Mouse (Mus musculus): Measurements from ENCODE around the gene Tor4a. TPM values are rescaled to one million over a fixed set of nuclear protein-coding genes. Genes with fewer than 3 reads are reported as not detected.

The Tor4a gene
- total RNA-seq (2023) = 10 to 100 TPM; 35.7 to 39.1 TPM

DNA sequence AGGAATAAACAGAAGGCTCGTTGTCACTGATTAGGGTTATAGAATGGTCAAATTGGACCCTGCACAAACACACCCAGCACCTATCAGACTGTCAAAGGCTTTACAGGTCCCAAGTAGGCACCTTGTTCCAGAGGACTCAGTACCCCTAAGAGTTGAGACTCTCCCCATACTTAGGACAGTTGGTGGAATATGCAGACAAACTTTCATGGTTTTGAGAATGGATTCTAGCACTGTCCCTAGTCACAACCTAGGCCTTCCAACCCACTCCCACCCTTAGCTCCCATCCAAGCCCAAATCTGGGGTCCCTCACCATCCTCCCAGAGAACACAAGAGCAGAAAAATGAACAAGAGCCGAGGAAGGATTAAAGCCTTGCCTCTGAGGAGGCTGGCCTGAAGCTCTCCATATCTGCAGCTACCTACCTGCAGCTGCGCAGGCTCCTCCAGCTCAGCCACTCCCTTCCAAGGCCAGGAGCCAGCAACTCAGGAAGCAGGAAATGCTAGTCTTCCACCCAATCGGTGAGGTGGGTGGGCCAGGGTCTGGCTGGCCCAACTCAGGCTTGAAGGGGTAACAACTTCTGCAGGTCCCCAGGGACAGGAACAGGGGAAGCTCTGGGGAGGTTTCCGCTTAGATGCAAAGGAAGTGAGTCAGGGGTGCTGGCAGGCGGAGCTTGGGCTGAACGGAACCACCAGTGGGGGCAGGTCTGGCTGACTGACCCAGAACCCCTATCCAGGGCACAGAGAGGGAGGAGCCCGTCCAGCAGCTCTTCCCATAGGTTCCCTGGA lies at the start of gene Tor4a:
Gene Tor4a (minus strand): TSS at position 715 of the 783 bp plus-strand sequence.

DNA sequence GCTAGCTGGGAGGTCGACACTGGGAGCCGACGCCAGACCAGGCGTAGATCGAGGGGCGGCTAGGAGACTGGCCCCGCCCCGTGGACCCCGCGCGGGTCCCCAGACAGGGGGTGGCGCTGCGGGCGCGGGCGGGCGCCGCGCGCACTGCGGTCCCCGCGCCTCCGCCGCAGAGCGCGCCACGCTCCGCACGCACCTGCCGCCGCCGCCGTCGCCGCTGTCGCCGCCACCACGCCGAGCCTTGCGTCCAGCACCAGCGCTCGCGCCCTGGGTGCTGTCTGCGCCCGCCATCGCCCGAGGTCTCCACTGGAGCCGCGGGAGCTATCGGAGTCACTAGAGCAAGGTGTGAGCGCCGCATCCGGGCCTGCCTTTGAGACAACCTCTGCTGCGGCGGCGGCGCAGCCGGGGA lies 45.4 kb upstream of the Tor4a start, which contains the start of the genes Rnf208 and Cysrt1:
Gene Rnf208 (plus strand): TSS at position 155 of the 406 bp plus-strand sequence.
Gene Cysrt1 (minus strand): TSS at position 352 of the 406 bp plus-strand sequence.

DNA sequence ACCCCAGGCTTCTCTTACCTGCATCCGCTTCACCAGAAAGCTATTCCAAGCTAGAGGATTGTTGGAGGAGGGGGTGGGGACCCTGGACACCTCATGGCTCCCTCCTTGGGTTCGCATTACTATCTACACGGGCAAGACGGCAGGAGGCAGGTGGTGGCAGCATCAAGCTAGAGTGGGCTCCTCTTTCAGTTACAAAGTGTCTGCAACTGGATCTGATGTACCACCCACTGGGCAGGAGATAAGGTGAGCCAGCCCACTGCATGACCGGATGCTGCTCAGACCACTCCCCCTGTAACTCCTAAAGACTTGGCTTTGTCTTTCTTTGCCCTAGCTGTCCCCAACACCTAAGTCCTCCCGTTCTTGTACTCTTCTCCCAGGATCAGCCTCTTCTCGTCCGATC lies 39.9 kb upstream of the Tor4a start, which contains the start of gene Rnf224:
Gene Rnf224 (minus strand): TSS at position 174 of the 400 bp plus-strand sequence.

DNA sequence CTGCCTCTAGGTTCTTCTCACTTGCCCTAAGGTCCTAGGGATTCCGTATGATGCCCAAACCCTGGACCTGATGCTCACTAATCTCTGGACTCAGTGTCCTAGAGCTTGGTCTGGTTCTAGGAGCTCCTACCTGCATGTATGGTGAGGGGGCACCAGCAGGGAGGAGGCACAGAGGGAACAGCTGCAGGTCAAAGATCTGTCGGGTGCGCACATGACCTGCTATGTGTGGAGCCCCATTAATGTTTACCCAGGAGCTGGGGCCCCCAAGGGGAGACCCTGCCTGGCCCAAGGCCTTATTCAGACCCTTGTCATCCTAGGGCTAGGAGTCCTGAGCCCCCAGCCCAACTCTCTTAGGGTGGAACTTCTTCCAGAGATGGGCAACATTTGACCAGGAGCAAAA lies 37.4 kb upstream of the Tor4a start, which contains the start of gene Slc34a3:
Gene Slc34a3 (minus strand): TSS at position 315 of the 400 bp plus-strand sequence.

DNA sequence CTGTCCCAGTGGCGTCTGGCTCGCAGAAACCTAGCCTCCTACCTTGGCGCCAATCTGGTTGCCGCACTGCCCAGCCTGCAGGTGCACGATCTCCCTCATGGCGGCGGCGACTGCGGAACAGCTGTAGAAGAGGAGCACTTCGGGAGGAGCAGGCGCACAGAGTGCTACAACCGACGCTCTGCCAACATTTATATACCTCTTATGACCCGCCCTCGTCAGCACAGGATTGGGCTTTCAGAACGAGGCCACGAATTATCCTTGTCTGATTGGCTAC lies 27.7 kb upstream of the Tor4a start, which contains the start of gene Tubb4b:
Gene Tubb4b (minus strand): TSS at position 211 of the 274 bp plus-strand sequence.

DNA sequence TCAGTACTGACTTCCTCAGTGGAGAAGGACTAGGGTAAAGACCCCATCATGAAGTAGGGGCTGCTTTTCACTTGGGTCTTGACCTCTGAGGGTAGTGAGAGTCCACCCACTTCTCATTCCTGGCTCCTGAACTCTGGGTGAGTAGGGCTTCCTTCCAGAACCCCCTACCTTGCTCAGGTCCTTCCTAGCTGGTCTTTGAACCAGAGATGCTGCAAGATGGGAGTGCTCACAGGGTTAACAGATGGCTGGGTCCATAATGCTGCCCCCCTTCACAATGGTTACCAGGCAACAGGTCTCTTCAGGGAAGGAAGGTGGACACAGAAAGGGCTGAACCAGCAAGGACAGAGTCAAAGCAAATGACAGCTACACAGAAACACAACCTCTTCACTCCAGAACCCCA lies 21.8 kb upstream of the Tor4a start, which contains the start of gene Fam166a:
Gene Fam166a (plus strand): TSS at position 301 of the 400 bp plus-strand sequence.

DNA sequence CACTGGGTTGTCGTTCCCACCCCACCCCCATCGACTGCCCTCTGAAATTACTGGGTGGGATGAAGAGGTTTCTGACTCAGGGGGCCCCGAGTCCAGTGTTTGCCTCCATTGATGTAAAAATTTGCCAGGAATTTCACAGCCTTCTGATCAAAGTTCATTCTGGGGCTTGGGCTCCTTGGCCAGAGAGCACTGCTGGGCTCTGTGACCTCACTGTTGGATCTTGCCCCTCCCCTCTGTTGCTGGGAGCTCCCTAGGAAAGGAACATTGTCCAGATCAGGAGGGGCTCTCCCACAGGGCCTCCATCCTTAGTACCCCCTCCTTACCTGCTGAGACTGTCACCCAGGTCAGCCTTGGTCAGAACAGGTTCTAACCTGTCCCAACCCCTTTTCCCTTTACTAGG lies 17.8 kb upstream of the Tor4a start, which contains the start of gene Stpg3:
Gene Stpg3 (minus strand): TSS at position 194 of the 400 bp plus-strand sequence.

DNA sequence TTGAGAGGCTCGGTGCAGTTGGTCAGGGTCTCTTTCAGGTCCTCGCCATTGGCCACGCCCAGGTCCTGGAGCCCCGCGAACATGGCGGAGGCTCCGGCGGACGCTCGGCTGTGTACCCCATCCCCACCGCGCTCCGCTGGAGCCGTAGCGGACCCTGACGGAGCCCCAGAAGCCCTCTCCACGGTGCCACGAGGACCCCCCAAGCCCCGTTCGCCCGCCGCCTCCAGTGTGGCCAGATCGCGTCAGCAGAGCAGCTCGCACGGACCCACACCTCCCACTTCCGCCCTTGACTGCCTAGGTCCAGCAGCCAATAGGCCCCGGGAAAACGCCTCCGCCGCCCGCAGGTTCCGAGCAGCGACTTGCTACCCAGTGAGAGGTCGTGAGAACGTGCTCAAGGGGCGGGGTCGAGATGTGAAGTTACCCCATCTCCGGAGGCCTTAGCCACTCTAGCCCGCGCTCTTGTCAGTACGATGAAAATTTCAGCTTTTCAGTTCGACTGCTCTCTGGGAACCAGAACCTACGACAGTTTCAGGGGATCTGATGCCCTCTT lies 14.5 kb upstream of the Tor4a start, which contains the start of gene Nelfb:
Gene Nelfb (minus strand): TSS at position 369 of the 550 bp plus-strand sequence.

DNA sequence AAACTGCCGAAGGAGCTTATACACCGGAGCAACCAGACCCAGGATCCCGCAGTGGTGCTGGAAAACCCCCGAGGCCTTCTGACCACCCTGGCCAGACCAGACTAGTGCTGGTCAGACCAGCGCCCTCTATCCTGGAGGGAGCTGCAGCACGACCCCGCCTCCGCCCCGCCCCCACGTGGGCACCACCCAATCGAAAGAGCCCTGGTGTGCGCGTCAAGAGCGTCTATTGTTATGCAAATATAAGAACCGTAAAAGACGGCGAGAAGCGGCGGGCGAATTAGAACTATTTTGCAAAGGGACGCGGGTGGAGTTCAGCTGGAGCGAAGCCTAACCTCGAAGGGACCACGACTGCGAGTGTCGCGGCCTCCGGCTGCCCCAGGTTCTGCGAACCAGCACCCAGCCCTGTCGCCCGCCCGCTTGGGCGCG lies 16.2 kb downstream of the Tor4a start, which contains the start of gene Nrarp:
Gene Nrarp (plus strand): TSS at position 281 of the 426 bp plus-strand sequence.

Other genes with a start within 250 kb of the Tor4a start
- gene Zmynd19, start 247.1 kb downstream of the Tor4a start, total RNA-seq (2023) = 10 to 100 TPM; 20.5 to 26.3 TPM
- 10 to 100 TPM; 17.4 to 20.0 TPM for gene Dph7, start 234.5 kb downstream of the Tor4a start, total RNA-seq (2023)
- 10 to 100 TPM; 25.7 to 26.7 TPM for gene Mrpl41, start 221.8 kb downstream of the Tor4a start, total RNA-seq (2023)
- 100 to 1,000 TPM; 165 to 168 TPM for gene Pnpla7, start 220.9 kb downstream of the Tor4a start, total RNA-seq (2023)
- gene Nsmf, start 142.5 kb downstream of the Tor4a start, total RNA-seq (2023) = 10 to 100 TPM; 26.3 to 27.9 TPM
- not detected for gene Entpd8, start 116.6 kb downstream of the Tor4a start, total RNA-seq (2023)
- under 1 TPM; 0.35 to 0.71 TPM for gene Noxa1, start 101.7 kb downstream of the Tor4a start, total RNA-seq (2023)
- 1 to 10 TPM; 2.8 to 5.0 TPM for gene Nrarp, start 16.1 kb downstream of the Tor4a start, total RNA-seq (2023)
- 10 to 100 TPM; 74.8 to 89.9 TPM for gene Nelfb, start 14.6 kb upstream of the Tor4a start, total RNA-seq (2023)
- under 1 TPM in 1 of 2 experiments, not detected in 1; 0.50 TPM for gene Stpg3, start 17.8 kb upstream of the Tor4a start, total RNA-seq (2023)
- not detected for gene Fam166a, start 21.9 kb upstream of the Tor4a start, total RNA-seq (2023)
- 100 to 1,000 TPM; 122 to 138 TPM for gene Tubb4b, start 27.8 kb upstream of the Tor4a start, total RNA-seq (2023)
- not detected for gene Slc34a3, start 37.5 kb upstream of the Tor4a start, total RNA-seq (2023)
- gene Rnf224, start 39.9 kb upstream of the Tor4a start, total RNA-seq (2023) = not detected
- 1 to 10 TPM in 1 of 2 experiments, under 1 TPM in 1; 0.82 to 1.4 TPM for gene Rnf208, start 45.4 kb upstream of the Tor4a start, total RNA-seq (2023)
- not detected for gene Cysrt1, start 45.6 kb upstream of the Tor4a start, total RNA-seq (2023)
- 10 to 100 TPM in 1 of 2 experiments, 1 to 10 TPM in 1; 9.0 to 11.1 TPM for gene AL732309.1, start 50.0 kb upstream of the Tor4a start, total RNA-seq (2023)
- 10 to 100 TPM; 16.7 to 17.9 TPM for gene Tmem203, start 58.6 kb upstream of the Tor4a start, total RNA-seq (2023)
- 10 to 100 TPM; 15.9 to 22.1 TPM for gene Tprn, start 65.7 kb upstream of the Tor4a start, total RNA-seq (2023)
- 10 to 100 TPM; 43.8 to 45.5 TPM for gene Ssna1, start 75.6 kb upstream of the Tor4a start, total RNA-seq (2023)
- gene Anapc2, start 75.6 kb upstream of the Tor4a start, total RNA-seq (2023) = 100 to 1,000 TPM; 108 to 110 TPM
- not detected for gene Tmem210, start 91.3 kb upstream of the Tor4a start, total RNA-seq (2023)
- not detected for gene Lrrc26, start 93.0 kb upstream of the Tor4a start, total RNA-seq (2023)
- not detected for gene Grin1, start 122.3 kb upstream of the Tor4a start, total RNA-seq (2023)
- gene Man1b1, start 135.5 kb upstream of the Tor4a start, total RNA-seq (2023) = 10 to 100 TPM; 46.4 to 46.6 TPM
- 10 to 100 TPM; 10.7 to 22.7 TPM for gene Dpp7, start 159.5 kb upstream of the Tor4a start, total RNA-seq (2023)
- 10 to 100 TPM in 1 of 2 experiments, 1 to 10 TPM in 1; 8.9 to 12.4 TPM for gene Uap1l1, start 168.8 kb upstream of the Tor4a start, total RNA-seq (2023)
- 1 to 10 TPM in 1 of 2 experiments, under 1 TPM in 1; 0.39 to 2.7 TPM for gene Sapcd2, start 175.4 kb upstream of the Tor4a start, total RNA-seq (2023)
- gene Entpd2, start 199.0 kb upstream of the Tor4a start, total RNA-seq (2023) = not detected
- 1 to 10 TPM; 3.3 to 3.8 TPM for gene Npdc1, start 202.5 kb upstream of the Tor4a start, total RNA-seq (2023)
- under 1 TPM; 0.39 to 0.73 TPM for gene Fut7, start 226.4 kb upstream of the Tor4a start, total RNA-seq (2023)
- gene Abca2, start 231.8 kb upstream of the Tor4a start, total RNA-seq (2023) = 10 to 100 TPM; 82.9 to 83.2 TPM